8 mouse cellular contexts compared by ENCODE assay signal in the genomic region with DNA sequence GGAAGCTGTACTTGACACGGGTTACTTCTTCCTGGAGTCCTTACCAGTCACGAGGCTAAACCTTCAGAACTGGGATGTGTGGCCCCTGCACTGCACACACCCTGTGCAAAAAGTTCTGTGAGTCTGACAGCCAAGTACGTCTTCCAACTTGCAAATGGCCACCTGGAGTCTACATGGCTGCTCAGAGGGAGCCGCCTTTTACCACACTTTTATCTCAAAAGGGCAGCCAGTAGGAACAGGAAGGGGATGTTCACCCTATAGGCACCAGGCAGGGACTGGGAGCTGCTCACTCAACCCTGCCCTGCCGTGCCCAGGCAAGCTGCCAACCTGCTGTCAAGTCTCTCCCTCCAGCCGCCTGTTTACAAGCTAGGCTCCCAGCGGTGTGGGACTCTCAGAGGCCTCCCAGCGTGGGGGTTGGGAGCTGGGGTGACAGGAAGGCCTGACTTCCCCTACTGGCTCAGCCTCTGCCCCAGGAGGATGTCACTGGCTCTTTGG. TPM values are rescaled to one million over a fixed set of nuclear protein-coding genes. Genes with fewer than 3 reads are reported as not detected.
DNase-seq lines count a peak whose midpoint lies in the region; ATAC-seq and TF ChIP-seq lines count a peak whose summit lies in the region.

A gene (minus strand): TSS at position 171 of the 495 bp plus-strand sequence.

- H3K36me3 ChIP-seq in hindbrain, postnatal 0 days (ENCODE audit: insufficient read depth, low read length): no peaks in the 10 kb centered on the region

- peak within 1 kb of the TSS; percentile 97 for H3K27ac ChIP-seq in hindbrain, postnatal 0 days

- WGBS in hindbrain, postnatal 0 days: 10% methylated on average over 8 of the region's 8 CpGs

- peak within 1 kb of the TSS; percentile 62 for H3K9ac ChIP-seq in hindbrain, postnatal 0 days (replicated peaks; ENCODE audit: low read length)

- peak; percentile 45 for ATAC-seq in activated CD4-positive, CD25-positive, alpha-beta regulatory T cell, adult 4 months
- 0 out of 2 replicates have a peak, but pooled peaks have one; percentile 13 for ATAC-seq in hindbrain, postnatal 0 days

- H3K4me3 ChIP-seq in hindbrain, postnatal 0 days (ENCODE audit: low read length): peak within 1 kb of the TSS; percentile 36

- peak within 1 kb of the TSS; percentile 68 for H3K4me2 ChIP-seq in hindbrain, postnatal 0 days (ENCODE audit: low read depth, low read length)

- peaks cover 49% of the 10 kb centered on the region for H3K4me1 ChIP-seq in hindbrain, postnatal 0 days (ENCODE audit: insufficient read depth, low read length)

- no peaks in the 10 kb centered on the region for H3K27me3 ChIP-seq in hindbrain, postnatal 0 days (ENCODE audit: insufficient read depth, low read length)

- DNase-seq in cerebellum, postnatal 36 days: peak; percentile 85 to 91
- peak; percentile 90 for DNase-seq in gastrocnemius, postnatal 10 days
- peak; percentile 90 for DNase-seq in hindbrain, postnatal 0 days (ENCODE audit: low spot score)
- peak; percentile 71 to 72 for DNase-seq in left cerebral cortex, adult 18-20 months (ENCODE audit: low spot score in 2 of 2)
- DNase-seq in lung, postnatal 4 days: peak; percentile 96 to 99
- peak; percentile 87 for DNase-seq in right cerebral cortex, postnatal 14 days
- DNase-seq in urinary bladder, postnatal 25 days (ENCODE audit: low spot score): peak; percentile 91

- H3K9me3 ChIP-seq in hindbrain, postnatal 0 days (ENCODE audit: low read length): no peaks in the 10 kb centered on the region

- TF ChIP-seq CTCF in hindbrain, postnatal 0 days (IDR thresholded peaks at IDR 0.05; ENCODE audit: low read depth): no peak; the same call in 1 of the 2 replicates

RNA-seq across cellular contexts. Expression of the gene that starts here (rescaled TPM):
- polyA plus RNA-seq in activated CD4-positive, CD25-positive, alpha-beta regulatory T cell, adult 4 months (2017; shearing (Covaris generic)): 10 to 100 TPM; 56.1 to 64.2 TPM
- 100 to 1,000 TPM; 142 to 160 TPM for total RNA-seq in gastrocnemius, postnatal 10 days (2021)
- 84.5 and 95.4 TPM in 2 replicates for total RNA-seq in hindbrain, postnatal 0 days (2014; rRNA removed)
- 38.2 and 40.5 TPM in 2 replicates for polyA plus RNA-seq in hindbrain, postnatal 0 days (2015; fragmentation: Nextera tagmentation; extraction: Ambion mirVana)
- total RNA-seq in left cerebral cortex, adult 18-20 months (2021): 10 to 100 TPM; 43.3 to 47.7 TPM

Comparison
In these comparisons a context has a peak if more than half of its experiments do, and no peak if none do; other contexts are left out.
1. Peak in every context shown above with its lines: DNase-seq, ATAC-seq, H3K4me3 ChIP-seq and H3K27ac ChIP-seq.